Mouse (Mus musculus): ENCODE measurements at regions not wholly inside any gene's neighbourhood (a gene's known extent, or its start where the extent isn't known, plus 50 kb on each side); places are given as distances from the start of the nearest gene placed in this dataset.
A peak's percentile ranks its signal among the peaks of the same experiment; 100 is the strongest.

GRCm38 (mm10) chr10:99829974-99830373, 70.5 kb upstream of the Csl start:
- Histone ChIP-seq H3K4me2 (no peak overlapping the region), H3K9ac (no peak overlapping the region), H3K27me3 (no peaks in the 10 kb centered on the region), H3K4me3 (no peak overlapping the region), H3K9me3 (no peaks in the 10 kb centered on the region), H3K4me1 (peaks cover under 1% of the 10 kb centered on the region; the same call in 1 of the 2 replicates), H3K36me3 (no peaks in the 10 kb centered on the region), H3K27ac (no peak overlapping the region)
- no peak for ATAC-seq (ENCODE audit: borderline replicate concordance, extremely low read depth, low FRiP score, low TSS enrichment)
- 78% methylated on average over 3 of the region's 3 CpGs for WGBS

- no peaks in the 10 kb centered on the region for H3K4me1 ChIP-seq
- no peak for ATAC-seq (ENCODE audit: borderline replicate concordance, extremely low read depth, low FRiP score, low TSS enrichment)
- no peak overlapping the region for H3K9ac ChIP-seq
- 89% methylated on average over 4 of the region's 4 CpGs for WGBS
- no peak overlapping the region for H3K27ac ChIP-seq
- no peaks in the 10 kb centered on the region for H3K9me3 ChIP-seq
- no peak overlapping the region for H3K4me2 ChIP-seq
- H3K27me3 ChIP-seq: no peaks in the 10 kb centered on the region
- no peak overlapping the region for H3K4me3 ChIP-seq
- no peaks in the 10 kb centered on the region for H3K36me3 ChIP-seq
Observed at GRCm38 (mm10) chr10:99827476-99827875, 68.0 kb upstream of the Csl start.

GRCm38 (mm10) chr10:99825881-99826280, 66.4 kb upstream of the Csl start:
- Histone ChIP-seq H3K27me3 (no peaks in the 10 kb centered on the region), H3K4me3 (no peak overlapping the region), H3K36me3 (no peaks in the 10 kb centered on the region), H3K9me3 (no peaks in the 10 kb centered on the region), H3K4me2 (no peak overlapping the region), H3K27ac (no peak overlapping the region), H3K4me1 (no peaks in the 10 kb centered on the region), H3K9ac (no peak overlapping the region)
- 84% methylated on average over 4 of the region's 4 CpGs for WGBS
- no peak for ATAC-seq (ENCODE audit: borderline replicate concordance, extremely low read depth, low FRiP score, low TSS enrichment)

GRCm38 (mm10) chr10:99812069-99812650, 52.7 kb upstream of the Csl start:
- Histone ChIP-seq H3K4me1 (0 out of 2 replicates have a peak, but pooled peaks cover 3% of the 10 kb centered on the region), H3K4me2 (no peak overlapping the region), H3K4me3 (no peak overlapping the region), H3K9ac (no peak overlapping the region), H3K27me3 (no peaks in the 10 kb centered on the region), H3K36me3 (no peaks in the 10 kb centered on the region), H3K27ac (0 out of 2 replicates have a peak overlapping the region, but pooled peaks have one; percentile 9), H3K9me3 (no peaks in the 10 kb centered on the region)
- no peak for ATAC-seq (ENCODE audit: borderline replicate concordance, extremely low read depth, low FRiP score, low TSS enrichment)
- WGBS: 76% methylated on average over 7 of the region's 7 CpGs

GRCm38 (mm10) chr10:99811430-99811829, 52.0 kb upstream of the Csl start:
- H3K9ac ChIP-seq: no peak overlapping the region
- H3K9me3 ChIP-seq: no peaks in the 10 kb centered on the region
- 60% methylated on average over 1 of the region's 1 CpGs for WGBS
- H3K4me2 ChIP-seq: no peak overlapping the region
- ATAC-seq (ENCODE audit: borderline replicate concordance, extremely low read depth, low FRiP score, low TSS enrichment): peak; percentile 67; the same call in 1 of the 2 replicates
- 0 out of 2 replicates have a peak, but pooled peaks cover 3% of the 10 kb centered on the region for H3K4me1 ChIP-seq
- no peaks in the 10 kb centered on the region for H3K36me3 ChIP-seq
- H3K27ac ChIP-seq: 0 out of 2 replicates have a peak overlapping the region, but pooled peaks have one; percentile 20
- no peak overlapping the region for H3K4me3 ChIP-seq
- no peaks in the 10 kb centered on the region for H3K27me3 ChIP-seq
